Mouse (Mus musculus): ENCODE measurements around the gene Gng13. TPM values are rescaled to one million over a fixed set of nuclear protein-coding genes. Genes with fewer than 3 reads are reported as not detected.
"Not testable (repeated sequence)": the region's sequence is repeated elsewhere in the genome, so short reads cannot be mapped to it uniquely, and the experiment has no call there.

Gene Gng13
- total and polyA plus RNA-seq, 3 experiments: 0.27 to 0.81 TPM; not detected in 1

- Histone ChIP-seq H3K9ac (ENCODE audit: low read depth, low read length) (no peak within 1 kb of the TSS), H3K79me2 (replicated peaks; ENCODE audit: control insufficient read depth, insufficient read depth, low read length) (no peaks in the 10 kb centered on the region), H3K27me3 (ENCODE audit: control insufficient read depth, insufficient read depth, low read length) (no peaks in the 10 kb centered on the region), H3K27ac (no peak within 1 kb of the TSS), H3K4me3 (no peak within 1 kb of the TSS), H3K36me3 (ENCODE audit: control insufficient read depth, insufficient read depth, low read length) (no peaks in the 10 kb centered on the region), H3K4me1 (ENCODE audit: control insufficient read depth, insufficient read depth, low read length) (no peaks in the 10 kb centered on the region)
- intact Hi-C loops (cut with DNase I): no loop called here
- DNase-seq: no peak
- TF ChIP-seq EP300 (IDR thresholded peaks at IDR 0.05; ENCODE audit: insufficient read depth, low read depth, low read length) (no peak), POLR2A (IDR thresholded peaks at IDR 0.05; ENCODE audit: insufficient read depth, low read depth, low read length) (no peak), CTCF (IDR thresholded peaks at IDR 0.05) (no peak)
- 73% methylated on average over 3 of the region's 3 CpGs for WGBS
Observed at GRCm38 (mm10) chr17:25735745-25736144, 18.8 kb downstream of the Gng13 start, which contains the start of gene Mslnl. TSS of gene Mslnl (plus strand) at chr17:25736042.

- no peaks in the 10 kb centered on the region for H3K79me2 ChIP-seq (replicated peaks; ENCODE audit: control insufficient read depth, insufficient read depth, low read length)
- no peak overlapping the region for H3K4me3 ChIP-seq
- no peak overlapping the region for H3K27ac ChIP-seq
- no peaks in the 10 kb centered on the region for H3K4me1 ChIP-seq (ENCODE audit: control insufficient read depth, insufficient read depth, low read length)
- no peaks in the 10 kb centered on the region for H3K36me3 ChIP-seq (ENCODE audit: control insufficient read depth, insufficient read depth, low read length)
- 66% methylated on average over 7 of the region's 7 CpGs for WGBS
- intact Hi-C loops (cut with DNase I): no loop called here
- no peak for TF ChIP-seq POLR2A (IDR thresholded peaks at IDR 0.05; ENCODE audit: insufficient read depth, low read depth, low read length)
- TF ChIP-seq CTCF (IDR thresholded peaks at IDR 0.05): no peak
- no peak overlapping the region for H3K9ac ChIP-seq (ENCODE audit: low read depth, low read length)
- DNase-seq: no peak
- no peaks in the 10 kb centered on the region for H3K27me3 ChIP-seq (ENCODE audit: control insufficient read depth, insufficient read depth, low read length)
Observed at GRCm38 (mm10) chr17:25738861-25739260, 21.9 kb downstream of the Gng13 start.

- H3K4me3 ChIP-seq; intact Hi-C loops (cut with DNase I); H3K27me3 ChIP-seq (ENCODE audit: control insufficient read depth, insufficient read depth, low read length); H3K36me3 ChIP-seq (ENCODE audit: control insufficient read depth, insufficient read depth, low read length); H3K27ac ChIP-seq; H3K4me1 ChIP-seq (ENCODE audit: control insufficient read depth, insufficient read depth, low read length); H3K79me2 ChIP-seq (replicated peaks; ENCODE audit: control insufficient read depth, insufficient read depth, low read length); DNase-seq; H3K9ac ChIP-seq (ENCODE audit: low read depth, low read length): not testable (repeated sequence)
- WGBS: 60% methylated on average over 12 of the region's 12 CpGs
Observed at GRCm38 (mm10) chr17:25741471-25741870, 24.5 kb downstream of the Gng13 start.

DNA sequence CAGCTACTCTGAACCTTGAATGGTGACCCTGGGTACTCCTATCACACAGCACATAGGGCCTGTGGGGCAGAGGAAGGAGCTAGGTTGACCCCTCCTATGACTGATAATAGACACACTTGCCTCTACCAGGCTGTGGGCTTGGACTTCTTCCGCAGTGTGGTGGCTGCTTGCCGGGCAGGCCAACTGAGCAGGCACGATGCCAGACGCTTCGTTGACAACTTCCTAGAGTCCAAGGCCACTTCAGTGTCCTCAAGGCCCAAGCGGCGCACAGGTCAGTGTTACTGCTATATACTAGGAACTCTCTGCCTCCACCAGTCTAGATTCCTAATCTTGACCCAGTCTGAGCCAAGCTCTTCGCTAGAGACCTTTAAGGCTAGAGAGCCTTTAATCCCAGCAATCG, 26.9 kb downstream of the Gng13 start:
- Histone ChIP-seq H3K27ac (no peak overlapping the region), H3K79me2 (replicated peaks; ENCODE audit: control insufficient read depth, insufficient read depth, low read length) (no peaks in the 10 kb centered on the region), H3K27me3 (ENCODE audit: control insufficient read depth, insufficient read depth, low read length) (no peaks in the 10 kb centered on the region), H3K4me3 (no peak overlapping the region), H3K36me3 (ENCODE audit: control insufficient read depth, insufficient read depth, low read length) (no peaks in the 10 kb centered on the region), H3K4me1 (ENCODE audit: control insufficient read depth, insufficient read depth, low read length) (no peaks in the 10 kb centered on the region), H3K9ac (ENCODE audit: low read depth, low read length) (no peak overlapping the region)
- 77% methylated on average over 9 of the region's 9 CpGs for WGBS
- no peak for DNase-seq
- intact Hi-C loops (cut with DNase I): no loop called here
- TF ChIP-seq EP300 (IDR thresholded peaks at IDR 0.05; ENCODE audit: insufficient read depth, low read depth, low read length) (no peak), POLR2A (IDR thresholded peaks at IDR 0.05; ENCODE audit: insufficient read depth, low read depth, low read length) (no peak), CTCF (IDR thresholded peaks at IDR 0.05) (no peak)

DNA sequence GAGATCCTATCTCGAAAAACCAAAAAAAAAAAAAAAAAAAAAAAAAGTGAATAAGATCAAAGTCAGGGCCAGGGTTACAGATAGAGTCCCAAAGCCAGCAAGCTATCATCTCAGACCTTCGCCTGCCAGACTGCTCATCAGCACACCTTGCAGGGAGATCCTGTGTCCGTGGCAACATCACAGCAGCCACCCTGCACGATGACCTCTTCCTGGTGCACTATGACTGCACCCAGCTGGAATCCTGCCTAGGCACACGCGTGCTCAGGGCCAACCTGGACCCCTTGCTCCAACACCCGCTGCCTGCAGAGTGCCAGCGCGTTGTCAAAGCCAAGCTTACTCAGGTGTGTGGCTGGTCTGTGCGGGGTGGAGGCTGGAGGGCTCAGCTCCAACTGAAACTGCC, 27.3 kb downstream of the Gng13 start:
- no peak overlapping the region for H3K27ac ChIP-seq
- 70% methylated on average over 10 of the region's 10 CpGs for WGBS
- no peaks in the 10 kb centered on the region for H3K79me2 ChIP-seq (replicated peaks; ENCODE audit: control insufficient read depth, insufficient read depth, low read length)
- DNase-seq: no peak
- TF ChIP-seq EP300 (IDR thresholded peaks at IDR 0.05; ENCODE audit: insufficient read depth, low read depth, low read length) (no peak), POLR2A (IDR thresholded peaks at IDR 0.05; ENCODE audit: insufficient read depth, low read depth, low read length) (no peak), CTCF (IDR thresholded peaks at IDR 0.05) (no peak)
- intact Hi-C loops (cut with DNase I): no loop called here
- H3K4me3 ChIP-seq: no peak overlapping the region
- H3K9ac ChIP-seq (ENCODE audit: low read depth, low read length): no peak overlapping the region
- no peaks in the 10 kb centered on the region for H3K27me3 ChIP-seq (ENCODE audit: control insufficient read depth, insufficient read depth, low read length)
- H3K36me3 ChIP-seq (ENCODE audit: control insufficient read depth, insufficient read depth, low read length): no peaks in the 10 kb centered on the region
- H3K4me1 ChIP-seq (ENCODE audit: control insufficient read depth, insufficient read depth, low read length): no peaks in the 10 kb centered on the region

DNA sequence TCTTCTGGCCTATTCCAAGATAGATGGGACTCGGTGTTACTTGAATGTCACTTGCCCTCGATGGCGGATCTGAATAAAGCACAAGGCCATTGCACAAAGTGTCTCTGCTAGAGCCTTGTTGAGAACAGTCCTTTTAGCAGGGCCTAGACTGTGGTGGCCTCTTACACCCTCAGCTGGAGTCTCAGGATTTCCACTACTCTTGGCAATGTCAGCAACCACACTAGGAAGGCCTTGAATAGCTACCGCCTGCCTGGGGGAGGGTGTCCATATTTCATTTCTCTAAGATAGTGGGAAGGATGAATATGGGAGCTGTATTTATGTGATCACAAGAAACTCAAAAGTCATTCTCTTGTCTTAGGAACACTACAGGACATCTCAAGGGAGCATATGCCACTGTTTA, 31.3 kb downstream of the Gng13 start:
- H3K27ac ChIP-seq: no peak overlapping the region
- TF ChIP-seq CTCF (IDR thresholded peaks at IDR 0.05): no peak
- TF ChIP-seq EP300 (IDR thresholded peaks at IDR 0.05; ENCODE audit: insufficient read depth, low read depth, low read length): no peak
- TF ChIP-seq POLR2A (IDR thresholded peaks at IDR 0.05; ENCODE audit: insufficient read depth, low read depth, low read length): no peak
- WGBS: 78% methylated on average over 4 of the region's 4 CpGs
- intact Hi-C loops (cut with DNase I): no loop called here
- H3K79me2 ChIP-seq (replicated peaks; ENCODE audit: control insufficient read depth, insufficient read depth, low read length): no peaks in the 10 kb centered on the region
- H3K4me3 ChIP-seq: no peak overlapping the region
- no peak overlapping the region for H3K9ac ChIP-seq (ENCODE audit: low read depth, low read length)
- no peaks in the 10 kb centered on the region for H3K4me1 ChIP-seq (ENCODE audit: control insufficient read depth, insufficient read depth, low read length)
- no peaks in the 10 kb centered on the region for H3K36me3 ChIP-seq (ENCODE audit: control insufficient read depth, insufficient read depth, low read length)
- no peaks in the 10 kb centered on the region for H3K27me3 ChIP-seq (ENCODE audit: control insufficient read depth, insufficient read depth, low read length)
- DNase-seq: no peak
